Mouse (Mus musculus) forebrain, embryonic 11.5 days (tissue): ENCODE measurements around the gene Cped1. TPM values are rescaled to one million over a fixed set of nuclear protein-coding genes. Genes with fewer than 3 reads are reported as not detected.

Experiments used
- ATAC-seq: fragments of 200-750 bp; cut with Nextera tagmentation; replicated peaks from 2 replicates; pipeline ENCODE4 v1.8.0; 2017; ENCODE audit warnings: moderate TSS enrichment; ENCODE audit not compliant: low FRiP score
- DNase-seq: peaks from one replicate; pipeline ENCODE4 v3.0.0-alpha.2; 2017; ENCODE audit warnings: low spot score
- H3K27ac ChIP-seq: fragments of 300-500 bp; sonication (generic); 2 replicates; pipeline ENCODE4 v1.5.1; 2014; ENCODE audit warnings: low read depth, low read length
- H3K27me3 ChIP-seq: fragments of 300-500 bp; sonication (generic); 2 replicates; pipeline ENCODE4 v1.6.1; 2014; ENCODE audit warnings: mild to moderate bottlenecking, low read length, mixed read lengths; ENCODE audit not compliant: control insufficient read depth, insufficient read depth
- H3K36me3 ChIP-seq: fragments of 300-500 bp; sonication (generic); 2 replicates; pipeline ENCODE4 v1.6.1; 2014; ENCODE audit warnings: mild to moderate bottlenecking, low read length, moderate library complexity, mixed read lengths; ENCODE audit not compliant: control insufficient read depth, insufficient read depth
- H3K4me1 ChIP-seq: fragments of 300-500 bp; sonication (generic); replicated peaks from 2 replicates; pipeline ENCODE4 v1.6.1; 2014; ENCODE audit warnings: low read length, mixed read lengths; ENCODE audit not compliant: control insufficient read depth, insufficient read depth
- H3K4me2 ChIP-seq: fragments of 300-500 bp; sonication (generic); 2 replicates; pipeline ENCODE4 v1.6.1; 2014; ENCODE audit warnings: low read depth, mild to moderate bottlenecking, low read length, moderate library complexity, mixed read lengths; ENCODE audit not compliant: severe bottlenecking
- H3K4me3 ChIP-seq: fragments of 300-500 bp; sonication (generic); 2 replicates; pipeline ENCODE4 v1.5.1; 2014; ENCODE audit warnings: low read depth, low read length
- H3K9ac ChIP-seq: fragments of 300-500 bp; sonication (generic); 2 replicates; pipeline ENCODE4 v1.6.1; 2014; ENCODE audit warnings: low read length
- H3K9me3 ChIP-seq: fragments of 300-500 bp; sonication (generic); 2 replicates; pipeline ENCODE4 v1.6.1; 2016; ENCODE audit warnings: low read length, mixed read lengths; ENCODE audit not compliant: control insufficient read depth
- WGBS: fragments of 180-500 bp; shearing (Covaris S2); extraction: QIAGEN DNeasy Blood & Tissue Kit; methylation state at CpG from one replicate; pipeline ENCODE4 v1.1.7; 2014; 5-methylcytosine and 5-hydroxymethylcytosine counted together
- polyA plus RNA-seq: library from polyadenylated mRNA; unstranded; fragments of >200 nt; fragmentation: Nextera tagmentation; extraction: Ambion mirVana; gene quantifications from 2 replicates; pipeline ENCODE4 v1.2.1, GENCODE M21; 2014

Cped1 gene
- polyA plus RNA-seq, 1 experiment from 2014 or later: 17.2 TPM

- Histone ChIP-seq H3K9me3 (no peaks in the 10 kb centered on the region), H3K4me3 (no peak overlapping the region), H3K9ac (no peak overlapping the region), H3K27me3 (no peaks in the 10 kb centered on the region), H3K36me3 (no peaks in the 10 kb centered on the region), H3K27ac (no peak overlapping the region), H3K4me1 (no peaks in the 10 kb centered on the region), H3K4me2 (no peak overlapping the region)
- WGBS: 79% methylated on average over 10 of the region's 10 CpGs
- DNase-seq (no peak), ATAC-seq (no peak)
Observed at GRCm38 (mm10) chr6:22003959-22004543, 18.3 kb downstream of the Cped1 start.

GRCm38 (mm10) chr6:22008346-22008745 is 22.6 kb downstream of the Cped1 start:
- 93% methylated on average over 7 of the region's 7 CpGs for WGBS
- H3K9ac ChIP-seq: no peak overlapping the region
- no peak for ATAC-seq

DNA sequence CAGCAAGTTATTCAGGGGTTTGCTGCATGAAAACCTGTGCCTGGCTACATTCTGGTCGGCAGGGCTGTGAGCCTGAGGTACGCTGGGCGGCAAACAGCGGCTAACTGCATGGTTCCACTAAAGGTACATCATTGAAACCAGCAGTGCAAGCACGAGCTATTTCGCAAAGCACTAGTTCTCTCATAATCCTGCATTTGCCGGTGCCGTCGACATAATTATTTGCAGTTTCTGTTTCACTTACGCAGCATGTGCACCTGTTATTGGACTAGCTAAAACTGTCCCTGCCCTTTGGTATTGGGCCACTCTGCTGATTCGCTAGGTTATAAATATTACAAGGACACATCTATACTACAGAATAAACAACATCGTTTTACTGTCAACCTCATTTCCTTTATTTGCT is 24.5 kb downstream of the Cped1 start:
- 89% methylated on average over 12 of the region's 12 CpGs for WGBS
- ATAC-seq: no peak

More at GRCm38 (mm10) chr6:22008346-22008745, 22.6 kb downstream of the Cped1 start:
- Histone ChIP-seq H3K9me3 (no peaks in the 10 kb centered on the region), H3K27me3 (no peaks in the 10 kb centered on the region), H3K4me3 (no peak overlapping the region), H3K27ac (no peak overlapping the region), H3K4me2 (no peak overlapping the region), H3K36me3 (no peaks in the 10 kb centered on the region), H3K4me1 (no peaks in the 10 kb centered on the region)
- DNase-seq: no peak

DNA sequence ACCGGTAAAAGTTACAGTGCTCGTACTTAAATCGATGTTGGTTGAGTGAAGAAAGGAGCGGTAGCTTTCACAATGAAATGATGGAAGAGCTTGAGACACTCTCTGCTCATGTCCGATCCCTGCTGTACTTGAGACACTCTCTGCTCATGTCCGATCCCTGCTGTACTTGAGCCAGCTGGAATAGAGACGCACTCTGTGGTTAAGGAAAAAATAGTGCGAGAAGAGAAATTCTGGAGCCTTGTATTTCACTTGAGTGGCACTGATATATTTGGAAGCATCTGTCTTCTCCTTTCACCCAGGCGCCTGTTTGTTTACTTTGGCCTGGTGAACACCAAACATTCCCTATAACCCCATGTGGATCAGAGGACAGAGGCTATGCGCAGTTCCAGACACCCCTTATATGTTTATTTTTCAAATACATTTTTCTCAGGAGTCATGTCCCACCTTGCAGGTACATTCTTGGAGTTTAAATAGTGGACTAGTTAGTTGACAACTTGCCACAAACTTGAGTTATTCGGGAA is 25.1 kb downstream of the Cped1 start:
- Histone ChIP-seq H3K9ac (no peak overlapping the region), H3K27me3 (no peaks in the 10 kb centered on the region), H3K9me3 (no peaks in the 10 kb centered on the region), H3K27ac (no peak overlapping the region), H3K36me3 (no peaks in the 10 kb centered on the region), H3K4me1 (no peaks in the 10 kb centered on the region), H3K4me3 (no peak overlapping the region), H3K4me2 (no peak overlapping the region)
- ATAC-seq: no peak
- 93% methylated on average over 11 of the region's 11 CpGs for WGBS
- no peak for DNase-seq

More for the DNA sequence above, 24.5 kb downstream of the Cped1 start:
- H3K4me2 ChIP-seq: no peak overlapping the region
- DNase-seq: no peak
- no peaks in the 10 kb centered on the region for H3K27me3 ChIP-seq
- H3K9me3 ChIP-seq: no peaks in the 10 kb centered on the region
- no peak overlapping the region for H3K27ac ChIP-seq
- no peaks in the 10 kb centered on the region for H3K36me3 ChIP-seq
- H3K4me1 ChIP-seq: no peaks in the 10 kb centered on the region
- H3K9ac ChIP-seq: no peak overlapping the region
- no peak overlapping the region for H3K4me3 ChIP-seq

- Histone ChIP-seq H3K9me3 (no peaks in the 10 kb centered on the region), H3K36me3 (no peaks in the 10 kb centered on the region), H3K27ac (no peak overlapping the region), H3K27me3 (no peaks in the 10 kb centered on the region), H3K4me3 (no peak overlapping the region), H3K4me2 (no peak overlapping the region), H3K9ac (no peak overlapping the region), H3K4me1 (no peaks in the 10 kb centered on the region)
- WGBS: 88% methylated on average over 2 of the region's 2 CpGs
- DNase-seq (no peak), ATAC-seq (no peak)
Observed at GRCm38 (mm10) chr6:22011546-22011945, 25.8 kb downstream of the Cped1 start.

DNA sequence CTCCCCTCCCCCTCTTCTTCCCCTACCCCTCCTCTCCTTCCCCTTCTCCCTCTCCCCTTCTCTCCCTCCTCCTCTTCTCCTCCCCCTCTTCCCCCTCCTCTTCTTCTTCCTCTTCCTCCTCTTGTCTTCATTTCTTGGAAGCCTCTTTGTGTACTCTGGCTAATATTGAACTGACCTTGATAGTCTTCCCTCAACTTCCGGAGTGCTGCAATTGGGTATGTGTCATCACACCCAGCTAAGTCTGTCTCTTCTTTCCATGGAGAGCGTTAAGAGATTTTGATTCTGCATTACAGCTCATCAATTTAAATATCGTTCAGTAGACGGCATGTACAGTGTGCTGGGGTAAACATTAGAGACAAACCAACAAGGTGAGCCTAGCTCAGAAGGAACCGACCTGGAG is 26.4 kb downstream of the Cped1 start:
- Histone ChIP-seq H3K27me3 (no peaks in the 10 kb centered on the region), H3K9ac (no peak overlapping the region), H3K9me3 (no peaks in the 10 kb centered on the region), H3K27ac (no peak overlapping the region), H3K4me1 (no peaks in the 10 kb centered on the region), H3K4me2 (no peak overlapping the region), H3K36me3 (no peaks in the 10 kb centered on the region), H3K4me3 (no peak overlapping the region)
- ATAC-seq: no peak
- WGBS: 90% methylated on average over 5 of the region's 5 CpGs
- no peak for DNase-seq

DNA sequence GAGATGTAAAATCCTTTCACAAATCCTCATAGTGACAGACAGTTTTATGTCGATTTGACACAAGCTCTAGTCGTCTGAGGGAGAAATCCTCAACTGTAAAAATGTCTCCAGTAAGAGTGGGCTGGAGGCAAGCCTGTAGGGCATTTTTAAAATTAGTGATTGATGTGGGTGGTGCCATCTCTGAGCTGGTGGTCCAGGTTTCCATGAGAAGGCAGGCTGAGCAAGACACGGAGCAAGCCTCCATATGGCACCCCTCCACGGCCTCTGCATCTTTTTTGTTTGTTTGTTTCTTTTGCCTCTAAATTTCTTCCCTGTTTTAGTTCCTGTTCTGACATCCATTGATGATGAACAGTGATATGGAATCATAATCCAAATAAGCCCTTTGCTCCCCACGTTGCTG is 26.8 kb downstream of the Cped1 start:
- no peak overlapping the region for H3K27ac ChIP-seq

GRCm38 (mm10) chr6:22013394-22013793 is 27.7 kb downstream of the Cped1 start:
- H3K27ac ChIP-seq: no peak overlapping the region
- no peak for DNase-seq

More for the DNA sequence above, 26.8 kb downstream of the Cped1 start:
- Histone ChIP-seq H3K4me2 (no peak overlapping the region), H3K27me3 (no peaks in the 10 kb centered on the region), H3K9ac (no peak overlapping the region), H3K4me1 (no peaks in the 10 kb centered on the region), H3K36me3 (no peaks in the 10 kb centered on the region), H3K4me3 (no peak overlapping the region), H3K9me3 (no peaks in the 10 kb centered on the region)
- no peak for ATAC-seq
- DNase-seq: no peak
- WGBS: 90% methylated on average over 5 of the region's 5 CpGs

DNA sequence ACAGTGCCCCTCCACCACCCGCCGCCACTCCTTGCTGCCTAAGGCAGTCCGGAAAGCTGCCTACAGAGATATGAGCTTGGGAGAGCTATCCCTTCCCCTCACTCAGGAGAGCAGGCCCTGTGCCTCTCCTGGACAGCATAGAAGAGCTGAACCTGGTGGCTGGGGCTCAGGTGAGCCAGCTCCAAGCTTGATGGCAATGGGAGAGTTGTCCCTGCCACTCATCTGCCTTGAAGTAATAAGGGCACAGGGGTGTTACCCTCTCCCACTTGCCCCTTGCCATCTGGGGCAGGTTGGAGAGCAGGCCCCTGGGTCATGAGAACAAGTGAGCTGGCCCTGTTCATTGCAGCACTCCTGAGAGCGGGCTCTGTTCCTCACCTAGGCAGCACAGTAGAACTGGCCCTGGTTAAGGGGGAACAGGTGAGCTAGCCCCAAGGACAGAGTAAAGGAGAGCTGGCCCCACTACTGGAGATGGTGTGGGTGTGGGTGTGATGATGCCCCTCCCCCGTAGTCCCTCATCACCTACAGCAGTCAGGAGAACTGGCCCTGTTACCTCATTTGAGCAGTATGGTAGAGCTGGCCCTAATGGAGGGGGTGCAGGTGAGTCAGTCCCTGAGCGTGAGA is 28.7 kb downstream of the Cped1 start:
- Histone ChIP-seq H3K4me1 (no peaks in the 10 kb centered on the region), H3K27me3 (no peaks in the 10 kb centered on the region), H3K9ac (no peak overlapping the region), H3K4me3 (no peak overlapping the region), H3K9me3 (no peaks in the 10 kb centered on the region), H3K27ac (no peak overlapping the region), H3K4me2 (no peak overlapping the region), H3K36me3 (no peaks in the 10 kb centered on the region)
- WGBS: 90% methylated on average over 6 of the region's 6 CpGs
- DNase-seq (no peak), ATAC-seq (no peak)

More at GRCm38 (mm10) chr6:22013394-22013793, 27.7 kb downstream of the Cped1 start:
- Histone ChIP-seq H3K9me3 (no peaks in the 10 kb centered on the region), H3K36me3 (no peaks in the 10 kb centered on the region), H3K4me2 (no peak overlapping the region), H3K4me3 (no peak overlapping the region), H3K9ac (no peak overlapping the region), H3K4me1 (no peaks in the 10 kb centered on the region), H3K27me3 (no peaks in the 10 kb centered on the region)
- 90% methylated on average over 3 of the region's 3 CpGs for WGBS
- ATAC-seq: no peak
